Mouse (Mus musculus): ENCODE measurements around the gene Rgl3.

Rgl3 gene

GRCm38 (mm10) chr9:21989230-21990110 is at the start of gene Rgl3:
Gene Rgl3 (minus strand): TSS chr9:21989446.
- ATAC-seq (ENCODE audit: insufficient number of reproducible peaks, low FRiP score, low TSS enrichment): peak; percentile 50

GRCm38 (mm10) chr9:22037826-22038225 is 48.6 kb upstream of the Rgl3 start:
- ATAC-seq (ENCODE audit: insufficient number of reproducible peaks, low FRiP score, low TSS enrichment): no peak

GRCm38 (mm10) chr9:22035300-22036044 is 46.2 kb upstream of the Rgl3 start:
- ATAC-seq (ENCODE audit: insufficient number of reproducible peaks, low FRiP score, low TSS enrichment): no peak

- ATAC-seq (ENCODE audit: insufficient number of reproducible peaks, low FRiP score, low TSS enrichment): no peak
Measured at GRCm38 (mm10) chr9:22030386-22030785, 41.1 kb upstream of the Rgl3 start.

DNA sequence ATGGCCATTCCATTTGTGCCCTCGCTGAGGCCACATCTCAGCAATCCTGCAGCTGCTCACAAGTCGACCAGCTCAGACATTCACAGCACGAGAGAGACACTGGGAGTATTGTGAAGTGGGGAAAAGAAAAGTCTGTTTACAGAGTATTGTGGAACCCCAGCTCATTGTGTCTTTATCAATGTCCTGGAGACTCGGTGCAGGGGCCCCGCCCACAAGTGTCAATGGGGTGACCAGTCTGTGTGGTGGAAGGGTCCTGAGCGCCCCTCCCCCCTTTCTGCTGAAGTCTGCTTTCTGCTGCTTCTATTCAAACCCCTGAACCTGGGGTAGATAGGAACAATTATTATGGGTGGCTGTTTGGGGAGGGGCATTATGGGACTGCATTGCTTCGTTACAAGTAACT is 39.2 kb upstream of the Rgl3 start:
- ATAC-seq (ENCODE audit: insufficient number of reproducible peaks, low FRiP score, low TSS enrichment): no peak

DNA sequence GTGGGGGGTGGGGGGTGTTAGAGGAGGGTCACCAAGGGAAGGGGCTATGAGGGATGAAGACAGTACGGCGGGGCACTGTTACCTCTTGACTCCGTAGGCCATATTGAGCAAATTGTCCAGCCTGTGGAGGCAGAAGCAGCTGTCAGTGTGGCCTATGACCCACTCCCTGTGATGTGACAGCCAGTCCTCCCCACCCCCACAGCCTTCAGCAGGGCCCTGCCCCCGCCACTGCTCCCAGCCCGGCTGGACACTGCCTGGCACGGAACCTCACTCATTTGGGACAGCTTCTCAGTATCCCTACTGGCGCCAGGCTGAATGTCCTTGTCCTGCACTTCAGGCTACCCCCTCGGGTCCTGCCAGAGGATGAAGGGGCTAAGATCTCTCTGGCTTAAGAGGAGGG is 35.3 kb upstream of the Rgl3 start:
- ATAC-seq (ENCODE audit: insufficient number of reproducible peaks, low FRiP score, low TSS enrichment): no peak

DNA sequence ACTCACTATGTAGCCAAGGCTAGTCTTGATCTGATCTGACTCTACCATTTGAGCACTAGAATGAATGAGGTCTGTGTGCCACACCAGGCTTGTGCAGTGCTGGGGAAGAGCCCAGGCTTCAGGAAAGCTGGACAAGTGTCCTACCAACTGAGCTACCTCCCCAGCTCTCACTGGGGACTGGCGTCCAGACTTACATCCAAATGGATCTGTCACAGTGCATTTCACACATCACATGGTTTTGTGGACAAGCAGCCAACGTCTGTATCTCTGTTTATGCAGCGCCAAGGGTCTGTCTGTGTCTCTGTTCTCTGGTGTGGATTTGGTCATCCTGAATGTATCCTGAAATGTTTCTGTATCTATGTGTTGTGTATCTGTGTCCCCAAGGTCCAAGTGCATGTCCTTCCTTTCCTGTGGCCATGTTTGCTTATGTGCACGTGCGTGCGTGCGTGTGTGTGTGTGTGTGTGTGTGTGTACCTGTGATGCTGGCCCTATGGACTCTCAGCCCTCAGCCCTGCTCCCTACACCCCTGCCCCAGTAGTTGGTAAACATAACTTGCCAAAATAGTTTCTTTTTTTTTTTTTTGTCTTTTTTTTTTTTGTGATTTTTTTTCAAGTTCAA is 28.1 kb upstream of the Rgl3 start:
- ATAC-seq (ENCODE audit: insufficient number of reproducible peaks, low FRiP score, low TSS enrichment): peak; percentile 84

GRCm38 (mm10) chr9:22016245-22016644 is 27.0 kb upstream of the Rgl3 start:
- no peak for ATAC-seq (ENCODE audit: insufficient number of reproducible peaks, low FRiP score, low TSS enrichment)

GRCm38 (mm10) chr9:22012731-22013130 is 23.5 kb upstream of the Rgl3 start:
- no peak for ATAC-seq (ENCODE audit: insufficient number of reproducible peaks, low FRiP score, low TSS enrichment)

GRCm38 (mm10) chr9:22011055-22011454 is 21.8 kb upstream of the Rgl3 start:
- ATAC-seq (ENCODE audit: insufficient number of reproducible peaks, low FRiP score, low TSS enrichment): no peak

- ATAC-seq (ENCODE audit: insufficient number of reproducible peaks, low FRiP score, low TSS enrichment): no peak
Measured at GRCm38 (mm10) chr9:22004546-22004945, 15.3 kb upstream of the Rgl3 start.

GRCm38 (mm10) chr9:22003163-22003554 is 13.9 kb upstream of the Rgl3 start:
- no peak for ATAC-seq (ENCODE audit: insufficient number of reproducible peaks, low FRiP score, low TSS enrichment)

- peak; percentile 93 for ATAC-seq (ENCODE audit: insufficient number of reproducible peaks, low FRiP score, low TSS enrichment)
Measured at GRCm38 (mm10) chr9:22002194-22003162, 13.2 kb upstream of the Rgl3 start, which contains the start of the genes Ccdc151 and Prkcsh. Gene Ccdc151 (minus strand): TSS chr9:22002634. Gene Prkcsh (plus strand): TSS chr9:22002806.

DNA sequence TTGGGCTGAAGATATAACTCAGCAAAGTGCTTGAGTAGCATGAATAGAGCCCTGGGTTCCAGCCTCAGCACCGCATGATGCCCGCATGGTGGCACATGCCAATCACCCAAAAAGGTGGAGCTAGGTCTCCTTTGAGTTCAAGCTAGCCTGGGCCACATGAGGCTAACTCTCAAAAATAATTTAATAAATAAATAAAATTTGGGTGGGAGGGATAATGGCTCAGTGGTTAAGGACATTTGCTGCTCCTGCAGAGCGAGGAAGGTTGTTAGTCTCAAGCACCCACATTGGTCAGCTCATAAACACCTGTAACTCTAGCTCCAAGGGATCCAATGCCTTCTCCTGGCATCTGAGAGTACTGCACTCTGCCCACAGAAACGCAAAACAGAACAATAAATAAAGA is 12.4 kb upstream of the Rgl3 start:
- ATAC-seq (ENCODE audit: insufficient number of reproducible peaks, low FRiP score, low TSS enrichment): no peak

DNA sequence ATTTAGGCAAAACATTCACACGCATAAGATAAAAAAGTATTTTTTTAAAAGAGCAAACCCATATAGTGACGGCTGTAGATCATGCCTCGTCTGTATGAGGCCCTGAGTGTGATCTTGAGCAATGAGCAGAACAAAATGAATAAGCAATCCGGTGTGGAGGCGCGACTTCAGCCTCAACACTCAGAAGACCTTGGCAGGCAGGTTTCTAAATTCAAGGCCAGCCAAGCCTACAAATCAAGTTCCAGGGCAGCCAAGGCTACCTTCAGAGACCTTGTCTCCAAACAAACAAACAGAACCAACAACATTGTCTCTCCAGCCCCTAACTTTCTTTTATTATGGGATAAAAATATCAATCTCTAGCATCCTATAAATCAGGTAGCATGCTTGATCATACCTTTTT is 11.1 kb upstream of the Rgl3 start:
- no peak for ATAC-seq (ENCODE audit: insufficient number of reproducible peaks, low FRiP score, low TSS enrichment)

GRCm38 (mm10) chr9:21996178-21996867 is 7.1 kb upstream of the Rgl3 start:
- ATAC-seq (ENCODE audit: insufficient number of reproducible peaks, low FRiP score, low TSS enrichment): no peak

DNA sequence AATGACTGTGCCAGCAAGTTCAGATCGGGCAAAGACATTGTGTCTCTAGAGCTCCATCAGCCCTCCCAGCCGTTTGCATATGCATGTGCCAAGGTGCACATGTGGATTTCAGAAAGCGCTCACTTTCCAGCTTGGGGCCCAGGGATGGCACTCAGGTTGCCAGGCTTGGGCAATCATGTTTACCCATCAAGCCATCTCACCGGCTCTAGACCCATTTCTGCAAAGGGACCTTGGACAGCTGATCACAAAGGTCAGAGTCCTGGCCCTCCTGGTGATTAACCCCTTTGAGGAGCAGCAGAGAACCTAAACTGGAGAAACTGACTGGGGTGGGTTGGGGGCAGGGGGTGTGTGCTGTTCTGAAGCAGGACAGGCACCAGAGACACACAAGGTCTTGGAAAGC is 3.0 kb upstream of the Rgl3 start:
- no peak for ATAC-seq (ENCODE audit: insufficient number of reproducible peaks, low FRiP score, low TSS enrichment)

DNA sequence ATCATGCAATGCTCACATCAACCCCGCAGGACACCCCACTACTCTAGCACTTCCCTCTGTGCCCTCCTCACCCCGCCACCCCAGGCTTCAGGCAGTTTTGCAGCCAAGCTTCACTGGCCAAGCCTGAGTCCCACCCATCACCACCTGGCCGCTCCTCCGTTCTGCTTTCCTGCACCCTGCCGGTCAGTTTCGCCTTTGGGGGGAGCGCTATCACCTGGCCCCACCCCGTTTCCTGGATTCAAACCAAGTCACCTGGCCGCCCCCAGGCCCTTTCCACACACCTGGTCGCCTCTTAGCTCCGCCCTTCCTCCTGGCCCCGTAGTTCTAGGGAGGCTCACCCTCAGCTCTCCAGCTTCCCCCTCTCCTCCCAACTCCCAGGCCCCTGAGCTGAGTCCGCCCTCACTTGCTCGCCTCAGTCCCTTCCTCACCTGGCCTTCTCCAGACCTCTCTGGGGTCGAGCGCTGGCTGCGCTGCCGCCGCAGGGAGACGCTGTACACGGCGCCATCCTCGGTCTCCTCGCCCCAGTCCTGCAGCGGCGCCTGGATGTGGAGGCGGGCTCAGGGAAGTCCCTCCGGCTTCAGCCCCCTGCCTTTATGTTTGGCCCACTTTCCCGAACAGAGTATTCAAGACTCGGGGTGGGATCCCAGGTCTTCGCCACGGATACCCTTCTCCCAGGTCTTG is 685 bp downstream of the Rgl3 start:
- peak; percentile 39; the same call in 1 of the 2 replicates for ATAC-seq (ENCODE audit: insufficient number of reproducible peaks, low FRiP score, low TSS enrichment)

Data from cerebellum, adult (tissue).